Mouse (Mus musculus) megakaryocyte, embryonic 14.5 days (primary cell): ENCODE results near the gene Akirin2.

Experiments
- FLI1 ChIP-seq: IDR thresholded peaks from 2 replicates; pipeline ENCODE4 v1.6.1; 2012; ENCODE audit warnings: low read length, inconsistent platforms, mixed read lengths
- GATA1 ChIP-seq: IDR thresholded peaks from 3 replicates; pipeline ENCODE4 v1.6.1; 2012; ENCODE audit warnings: mixed read lengths, low read length, inconsistent platforms, borderline replicate concordance

- TF ChIP-seq GATA1 (no peak), FLI1 (no peak)
Measured at GRCm38 (mm10) chr4:34579215-34579614, 28.5 kb downstream of the Akirin2 start.
